Mouse (Mus musculus): ENCODE results near the gene Ago4. TPM values are rescaled to one million over a fixed set of nuclear protein-coding genes. Genes with fewer than 3 reads are reported as not detected.
A peak's percentile ranks its signal among the peaks of the same experiment; 100 is the strongest.
"Not testable (repeated sequence)": the region's sequence is repeated elsewhere in the genome, so short reads cannot be mapped to it uniquely, and the experiment has no call there.

Ago4 gene
- polyA plus RNA-seq, 1 experiment from 2014 or later, result 8.4 TPM

DNA sequence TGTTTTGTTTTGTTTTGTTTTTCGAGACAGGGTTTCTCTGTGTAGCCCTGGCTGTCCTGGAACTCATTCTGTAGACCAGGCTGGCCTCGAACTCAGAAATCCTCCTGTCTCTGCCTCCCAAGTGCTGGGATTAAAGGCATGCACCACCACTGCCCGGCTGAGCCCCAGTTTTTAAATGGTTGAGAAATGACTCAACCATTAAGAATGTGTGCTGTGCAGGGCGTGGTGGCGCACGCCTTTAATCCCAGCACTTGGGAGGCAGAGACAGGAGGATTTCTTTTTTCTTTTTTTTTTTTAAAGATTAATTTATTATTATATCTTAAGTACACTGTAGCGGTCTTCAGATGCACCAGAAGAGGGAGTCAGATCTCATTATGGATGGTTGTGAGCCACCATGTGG, 2.4 kb upstream of the Ago4 start:
- not testable (repeated sequence) for H3K9ac ChIP-seq (ENCODE audit: low read depth, low read length); H3K4me2 ChIP-seq (ENCODE audit: low read length); H3K36me3 ChIP-seq (ENCODE audit: control insufficient read depth, insufficient read depth, low read length); H3K27me3 ChIP-seq (ENCODE audit: control insufficient read depth, insufficient read depth, low read depth, low read length); H3K27ac ChIP-seq (ENCODE audit: low read length); H3K4me3 ChIP-seq (ENCODE audit: low read depth, low read length); H3K9me3 ChIP-seq (replicated peaks; ENCODE audit: control insufficient read depth, low read length, poor library complexity, severe bottlenecking); ATAC-seq
- WGBS, result 91% methylated on average over 7 of the region's 7 CpGs
- peaks cover 13% of the 10 kb centered on the region for H3K4me1 ChIP-seq (ENCODE audit: control insufficient read depth, insufficient read depth, low read length)

GRCm38 (mm10) chr4:126533729-126534070, 428 bp upstream of the Ago4 start:
- ATAC-seq, result no peak; the same call in 1 of the 2 replicates
- 7% methylated on average over 7 of the region's 7 CpGs for WGBS

GRCm38 (mm10) chr4:126532292-126532691, 980 bp downstream of the Ago4 start:
- Histone ChIP-seq H3K4me1 (ENCODE audit: control insufficient read depth, insufficient read depth, low read length) (peaks cover 13% of the 10 kb centered on the region), H3K27ac (ENCODE audit: low read length) (no peak overlapping the region; the same call in 1 of the 2 replicates), H3K27me3 (ENCODE audit: control insufficient read depth, insufficient read depth, low read depth, low read length) (no peaks in the 10 kb centered on the region), H3K4me2 (ENCODE audit: low read length) (peak overlapping the region; percentile 83), H3K9me3 (replicated peaks; ENCODE audit: control insufficient read depth, low read length, poor library complexity, severe bottlenecking) (no peaks in the 10 kb centered on the region), H3K4me3 (ENCODE audit: low read depth, low read length) (peak overlapping the region; percentile 97), H3K36me3 (ENCODE audit: control insufficient read depth, insufficient read depth, low read length) (no peaks in the 10 kb centered on the region), H3K9ac (ENCODE audit: low read depth, low read length) (peak overlapping the region; percentile 95)
- 22% methylated on average over 5 of the region's 5 CpGs for WGBS
- ATAC-seq, result no peak

More at GRCm38 (mm10) chr4:126533729-126534070, 428 bp upstream of the Ago4 start:
- no peaks in the 10 kb centered on the region for H3K9me3 ChIP-seq (replicated peaks; ENCODE audit: control insufficient read depth, low read length, poor library complexity, severe bottlenecking)
- peak overlapping the region; percentile 87 for H3K27ac ChIP-seq (ENCODE audit: low read length)
- peak overlapping the region; percentile 97 for H3K4me3 ChIP-seq (ENCODE audit: low read depth, low read length)
- H3K4me1 ChIP-seq (ENCODE audit: control insufficient read depth, insufficient read depth, low read length), result peaks cover 13% of the 10 kb centered on the region
- H3K27me3 ChIP-seq (ENCODE audit: control insufficient read depth, insufficient read depth, low read depth, low read length), result no peaks in the 10 kb centered on the region
- peak overlapping the region; percentile 83 for H3K4me2 ChIP-seq (ENCODE audit: low read length)
- H3K36me3 ChIP-seq (ENCODE audit: control insufficient read depth, insufficient read depth, low read length), result no peaks in the 10 kb centered on the region
- peak overlapping the region; percentile 95 for H3K9ac ChIP-seq (ENCODE audit: low read depth, low read length)

DNA sequence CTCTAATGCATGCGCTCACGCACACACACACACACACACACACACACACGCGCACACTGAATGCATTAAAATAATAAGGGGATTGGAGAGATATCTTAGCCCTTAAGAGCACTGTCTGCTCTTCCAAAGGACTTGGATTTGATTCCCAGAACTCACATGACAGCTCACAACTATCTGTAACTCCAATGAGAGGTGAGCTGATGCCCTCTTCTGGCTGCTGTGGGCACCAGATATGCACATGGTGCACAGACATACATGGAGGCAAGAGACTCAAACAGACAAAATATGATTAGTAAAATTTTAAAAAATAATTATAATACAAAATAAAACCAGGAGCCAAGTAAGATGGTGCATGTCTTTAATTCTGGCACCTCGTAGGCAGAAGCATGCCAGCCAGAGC, 6.4 kb downstream of the Ago4 start:
- no peak overlapping the region for H3K27ac ChIP-seq (ENCODE audit: low read length)
- no peak overlapping the region for H3K4me2 ChIP-seq (ENCODE audit: low read length)
- no peaks in the 10 kb centered on the region for H3K9me3 ChIP-seq (replicated peaks; ENCODE audit: control insufficient read depth, low read length, poor library complexity, severe bottlenecking)
- peaks cover 5% of the 10 kb centered on the region for H3K4me1 ChIP-seq (ENCODE audit: control insufficient read depth, insufficient read depth, low read length)
- no peak overlapping the region for H3K9ac ChIP-seq (ENCODE audit: low read depth, low read length)
- no peak overlapping the region for H3K4me3 ChIP-seq (ENCODE audit: low read depth, low read length)
- H3K36me3 ChIP-seq (ENCODE audit: control insufficient read depth, insufficient read depth, low read length), result no peaks in the 10 kb centered on the region
- no peaks in the 10 kb centered on the region for H3K27me3 ChIP-seq (ENCODE audit: control insufficient read depth, insufficient read depth, low read depth, low read length)
- no peak for ATAC-seq
- WGBS, result 92% methylated on average over 5 of the region's 5 CpGs

DNA sequence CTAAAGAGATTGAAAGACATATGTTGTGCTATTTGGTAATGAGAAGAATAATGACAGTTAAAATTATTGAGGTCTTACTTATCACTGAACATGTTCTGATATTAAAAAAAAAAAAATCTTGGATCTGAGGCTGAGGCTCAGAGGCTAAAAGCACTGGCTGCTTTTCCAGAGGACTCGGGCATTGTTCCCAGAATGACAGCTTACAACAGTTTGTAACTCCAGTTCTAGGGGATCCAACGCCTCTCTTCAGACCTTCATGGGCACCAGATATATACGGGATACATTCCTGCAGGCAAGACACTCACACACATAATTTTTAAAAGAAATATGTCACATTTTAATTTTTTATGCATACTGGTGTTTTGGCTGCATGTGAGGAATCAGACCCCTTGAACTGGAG, 7.1 kb downstream of the Ago4 start:
- no peak overlapping the region for H3K4me3 ChIP-seq (ENCODE audit: low read depth, low read length)
- no peaks in the 10 kb centered on the region for H3K36me3 ChIP-seq (ENCODE audit: control insufficient read depth, insufficient read depth, low read length)
- 93% methylated on average over 3 of the region's 3 CpGs for WGBS
- no peak for ATAC-seq
- no peak overlapping the region for H3K4me2 ChIP-seq (ENCODE audit: low read length)
- H3K4me1 ChIP-seq (ENCODE audit: control insufficient read depth, insufficient read depth, low read length), result no peaks in the 10 kb centered on the region
- no peak overlapping the region for H3K27ac ChIP-seq (ENCODE audit: low read length)
- H3K9ac ChIP-seq (ENCODE audit: low read depth, low read length), result no peak overlapping the region
- H3K27me3 ChIP-seq (ENCODE audit: control insufficient read depth, insufficient read depth, low read depth, low read length), result no peaks in the 10 kb centered on the region
- H3K9me3 ChIP-seq (replicated peaks; ENCODE audit: control insufficient read depth, low read length, poor library complexity, severe bottlenecking), result no peaks in the 10 kb centered on the region

- Histone ChIP-seq H3K4me2 (ENCODE audit: low read length) (no peak overlapping the region), H3K27me3 (ENCODE audit: control insufficient read depth, insufficient read depth, low read depth, low read length) (no peaks in the 10 kb centered on the region), H3K9ac (ENCODE audit: low read depth, low read length) (no peak overlapping the region), H3K27ac (ENCODE audit: low read length) (no peak overlapping the region), H3K9me3 (replicated peaks; ENCODE audit: control insufficient read depth, low read length, poor library complexity, severe bottlenecking) (no peaks in the 10 kb centered on the region), H3K36me3 (ENCODE audit: control insufficient read depth, insufficient read depth, low read length) (peaks cover 39% of the 10 kb centered on the region), H3K4me1 (ENCODE audit: control insufficient read depth, insufficient read depth, low read length) (no peaks in the 10 kb centered on the region), H3K4me3 (ENCODE audit: low read depth, low read length) (no peak overlapping the region)
- ATAC-seq, result no peak
- 89% methylated on average over 6 of the region's 6 CpGs for WGBS
These were observed 20.8 kb downstream of the Ago4 start for GRCm38 (mm10) chr4:126512308-126513066.

DNA sequence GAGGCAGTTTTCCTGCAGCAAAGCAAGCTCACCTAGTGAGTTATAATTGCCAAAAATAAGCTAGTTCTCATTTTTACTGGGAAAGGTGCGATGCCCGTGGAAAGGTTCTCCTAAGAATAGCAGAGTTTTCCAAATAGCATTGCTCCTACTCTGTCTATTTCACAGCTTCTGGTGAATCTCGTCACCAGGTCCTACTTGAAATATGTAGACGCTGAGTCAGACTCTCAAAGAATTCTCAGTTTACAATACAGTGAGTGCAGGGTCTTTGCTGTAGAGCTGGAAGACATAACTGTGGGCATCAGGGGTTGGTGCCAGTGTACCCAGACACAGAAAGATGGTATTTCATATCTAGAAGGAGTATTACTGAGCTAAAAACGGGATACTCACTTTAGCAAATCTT, 22.3 kb downstream of the Ago4 start:
- Histone ChIP-seq H3K36me3 (ENCODE audit: control insufficient read depth, insufficient read depth, low read length) (peaks cover 44% of the 10 kb centered on the region), H3K4me1 (ENCODE audit: control insufficient read depth, insufficient read depth, low read length) (no peaks in the 10 kb centered on the region), H3K4me3 (ENCODE audit: low read depth, low read length) (no peak overlapping the region), H3K9me3 (replicated peaks; ENCODE audit: control insufficient read depth, low read length, poor library complexity, severe bottlenecking) (no peaks in the 10 kb centered on the region), H3K9ac (ENCODE audit: low read depth, low read length) (no peak overlapping the region), H3K4me2 (ENCODE audit: low read length) (no peak overlapping the region), H3K27me3 (ENCODE audit: control insufficient read depth, insufficient read depth, low read depth, low read length) (no peaks in the 10 kb centered on the region), H3K27ac (ENCODE audit: low read length) (no peak overlapping the region)
- 90% methylated on average over 5 of the region's 5 CpGs for WGBS
- no peak for ATAC-seq

- Histone ChIP-seq H3K4me2 (ENCODE audit: low read length) (no peak overlapping the region), H3K27me3 (ENCODE audit: control insufficient read depth, insufficient read depth, low read depth, low read length) (no peaks in the 10 kb centered on the region), H3K9me3 (replicated peaks; ENCODE audit: control insufficient read depth, low read length, poor library complexity, severe bottlenecking) (no peaks in the 10 kb centered on the region), H3K9ac (ENCODE audit: low read depth, low read length) (no peak overlapping the region), H3K27ac (ENCODE audit: low read length) (no peak overlapping the region), H3K4me3 (ENCODE audit: low read depth, low read length) (no peak overlapping the region), H3K4me1 (ENCODE audit: control insufficient read depth, insufficient read depth, low read length) (no peaks in the 10 kb centered on the region), H3K36me3 (ENCODE audit: control insufficient read depth, insufficient read depth, low read length) (peaks cover 45% of the 10 kb centered on the region)
- WGBS, result 99% methylated on average over 2 of the region's 2 CpGs
- ATAC-seq, result no peak
These were observed 24.2 kb downstream of the Ago4 start for GRCm38 (mm10) chr4:126509072-126509471.

- H3K4me2 ChIP-seq (ENCODE audit: low read length), result no peak overlapping the region
- no peak overlapping the region for H3K9ac ChIP-seq (ENCODE audit: low read depth, low read length)
- H3K27ac ChIP-seq (ENCODE audit: low read length), result no peak overlapping the region
- peaks cover 49% of the 10 kb centered on the region for H3K36me3 ChIP-seq (ENCODE audit: control insufficient read depth, insufficient read depth, low read length)
- WGBS, result 80% methylated on average over 14 of the region's 14 CpGs
- H3K9me3 ChIP-seq (replicated peaks; ENCODE audit: control insufficient read depth, low read length, poor library complexity, severe bottlenecking), result no peaks in the 10 kb centered on the region
- no peaks in the 10 kb centered on the region for H3K27me3 ChIP-seq (ENCODE audit: control insufficient read depth, insufficient read depth, low read depth, low read length)
- no peaks in the 10 kb centered on the region for H3K4me1 ChIP-seq (ENCODE audit: control insufficient read depth, insufficient read depth, low read length)
- no peak overlapping the region for H3K4me3 ChIP-seq (ENCODE audit: low read depth, low read length)
- ATAC-seq, result no peak
These were observed 25.0 kb downstream of the Ago4 start for GRCm38 (mm10) chr4:126508110-126508899.

Data from midbrain, embryonic 16.5 days (tissue).